Mouse (Mus musculus) cerebellum, adult (tissue): ENCODE results near the gene Gm48552.
A peak's percentile ranks its signal among the peaks of the same experiment; 100 is the strongest.

Source experiments
- ATAC-seq: cut with Nextera tagmentation; 2 replicates; pipeline ENCODE4 v1.9.2; 2017; ENCODE audit warnings: mild to moderate bottlenecking, moderate library complexity, mixed read lengths; ENCODE audit not compliant: insufficient number of reproducible peaks, low FRiP score, low TSS enrichment

Gm48552 gene

GRCm38 (mm10) chr10:81416581-81417226 is 27.9 kb downstream of the Gm48552 start:
- ATAC-seq, result peak; percentile 45; the same call in 1 of the 2 replicates

GRCm38 (mm10) chr10:81417227-81418215 is 28.7 kb downstream of the Gm48552 start:
- ATAC-seq, result no peak

GRCm38 (mm10) chr10:81418216-81419070 is 29.6 kb downstream of the Gm48552 start:
- ATAC-seq, result no peak

- no peak for ATAC-seq
Measured at GRCm38 (mm10) chr10:81419111-81419928, 30.5 kb downstream of the Gm48552 start.

- ATAC-seq, result no peak
Measured at GRCm38 (mm10) chr10:81420191-81420767, 31.5 kb downstream of the Gm48552 start.

- ATAC-seq, result no peak
Measured at GRCm38 (mm10) chr10:81421041-81421796, 32.4 kb downstream of the Gm48552 start.

- no peak for ATAC-seq
Measured at GRCm38 (mm10) chr10:81421797-81422100, 32.9 kb downstream of the Gm48552 start.

- no peak for ATAC-seq
Measured at GRCm38 (mm10) chr10:81422191-81422590, 33.4 kb downstream of the Gm48552 start.

- no peak for ATAC-seq
Measured at GRCm38 (mm10) chr10:81422661-81423217, 33.9 kb downstream of the Gm48552 start.

GRCm38 (mm10) chr10:81423476-81424245 is 34.9 kb downstream of the Gm48552 start:
- no peak for ATAC-seq

- ATAC-seq, result no peak; the same call in 1 of the 2 replicates
Measured at GRCm38 (mm10) chr10:81424246-81425051, 35.6 kb downstream of the Gm48552 start.

GRCm38 (mm10) chr10:81425236-81425850 is 36.5 kb downstream of the Gm48552 start:
- ATAC-seq, result 0 out of 2 replicates have a peak, but pooled peaks have one; percentile 8

- ATAC-seq, result no peak
Measured at GRCm38 (mm10) chr10:81426081-81426671, 37.4 kb downstream of the Gm48552 start.

- no peak for ATAC-seq
Measured at GRCm38 (mm10) chr10:81426897-81427296, 38.1 kb downstream of the Gm48552 start.

- ATAC-seq, result no peak
Measured at GRCm38 (mm10) chr10:81427327-81427726, 38.5 kb downstream of the Gm48552 start.
